Mouse (Mus musculus): ENCODE data around the gene Ypel1.

Gene Ypel1

GRCm38 (mm10) chr16:17069511-17070443 lies at the start of gene Ypel1:
Gene Ypel1, plus strand, starts transcription at chr16:17069696.
- DNase-seq (ENCODE audit: low spot score in 2 of 2): peak; percentile 86 to 87

GRCm38 (mm10) chr16:17024469-17025148 lies 44.9 kb upstream of the Ypel1 start:
- DNase-seq (ENCODE audit: low spot score in 2 of 2): no peak

DNA sequence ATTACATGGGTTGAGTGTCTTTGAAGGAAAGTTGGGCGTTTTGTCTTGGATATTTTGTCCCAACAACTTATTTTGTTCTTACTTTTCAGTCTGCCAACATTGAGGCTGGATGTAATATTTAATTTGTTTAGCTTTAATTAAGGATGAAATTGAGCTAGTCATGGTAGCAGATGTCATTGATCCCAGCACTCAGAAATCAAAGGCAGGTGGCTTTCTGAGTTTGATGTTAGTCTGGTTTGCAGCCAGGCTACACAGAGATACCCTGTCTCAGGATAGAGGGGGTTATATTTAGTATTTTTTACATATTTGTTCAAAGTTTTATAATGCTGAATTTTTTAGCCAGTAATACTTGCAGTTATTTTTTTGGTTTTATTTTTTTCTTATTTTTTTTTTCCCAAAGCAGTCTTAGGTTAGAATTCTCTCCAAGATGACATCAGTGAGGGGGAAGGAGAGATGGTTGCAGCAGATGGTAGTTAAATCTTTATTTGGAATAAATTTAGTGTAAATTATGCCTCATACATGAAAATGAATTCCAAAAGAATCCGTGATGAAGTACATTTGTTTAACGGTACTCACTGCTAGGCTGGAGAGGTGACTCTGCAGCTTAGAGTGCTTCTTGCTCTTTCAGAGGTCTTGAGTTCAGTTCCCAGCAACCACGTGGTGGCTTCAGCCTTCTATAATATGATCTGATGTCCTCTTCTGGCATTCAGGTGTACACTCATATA lies 39.4 kb upstream of the Ypel1 start:
- DNase-seq (ENCODE audit: low spot score in 2 of 2): peak in 1 of 2 experiments; percentile 36

DNA sequence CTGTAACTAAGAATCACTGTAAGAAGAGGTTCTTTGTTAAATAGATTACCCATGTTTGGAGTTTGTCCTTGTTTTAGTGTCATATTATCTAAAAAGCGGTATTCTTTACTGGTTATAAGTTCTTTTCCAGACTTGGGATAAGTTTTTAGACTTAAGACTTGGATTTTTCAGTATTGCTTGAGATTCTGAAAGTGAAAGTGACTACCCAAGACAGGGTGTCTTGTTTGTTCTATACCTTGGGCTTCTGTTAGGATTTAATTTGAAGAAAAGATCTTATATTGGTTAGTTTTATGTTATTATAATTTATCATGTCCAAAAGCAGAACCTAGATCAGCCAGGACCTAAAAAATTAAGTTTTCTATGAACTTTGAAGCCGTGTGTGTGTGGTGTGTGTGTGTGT lies 35.7 kb upstream of the Ypel1 start:
- DNase-seq (ENCODE audit: low spot score in 2 of 2): no peak

DNA sequence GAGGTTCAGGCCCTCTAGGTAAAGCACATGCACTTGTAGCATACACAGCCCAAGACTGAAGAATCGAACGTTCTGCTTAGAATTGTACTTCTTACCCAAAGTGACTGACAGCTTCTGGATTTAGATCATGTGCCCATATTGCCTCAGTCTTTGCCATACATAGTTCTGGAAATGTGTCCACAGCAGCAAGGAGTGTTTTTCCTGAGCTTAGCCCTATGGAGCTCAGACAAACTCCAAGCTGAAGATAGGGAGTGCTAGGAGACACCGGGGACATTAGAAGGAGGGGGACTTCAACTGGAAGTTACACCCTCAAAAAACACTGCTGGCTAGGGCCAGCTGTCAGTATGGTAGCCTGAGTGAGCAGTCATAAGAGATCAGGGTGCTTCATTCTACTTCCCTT lies 28.8 kb upstream of the Ypel1 start:
- no peak for DNase-seq (ENCODE audit: low spot score in 2 of 2)

DNA sequence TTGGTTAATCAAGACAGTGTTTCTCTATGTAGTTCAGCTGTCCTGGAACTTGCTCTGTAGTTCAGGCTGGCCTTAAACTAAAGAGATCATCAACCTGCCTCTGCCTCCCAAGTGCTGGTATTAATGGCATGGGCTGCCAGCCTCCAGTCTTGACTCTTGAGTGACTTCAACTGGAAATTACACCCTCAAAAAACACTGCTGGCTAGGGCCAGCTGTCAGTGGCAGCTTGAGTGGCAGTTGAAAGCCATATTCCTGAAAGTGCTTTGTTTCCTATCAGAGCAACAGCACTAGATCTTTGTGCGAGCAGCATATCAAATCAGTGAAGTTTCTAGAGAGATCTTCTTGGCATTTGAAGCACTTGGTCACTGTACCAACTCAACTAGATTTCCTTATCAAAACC lies 28.1 kb upstream of the Ypel1 start:
- no peak for DNase-seq (ENCODE audit: low spot score in 2 of 2)

DNA sequence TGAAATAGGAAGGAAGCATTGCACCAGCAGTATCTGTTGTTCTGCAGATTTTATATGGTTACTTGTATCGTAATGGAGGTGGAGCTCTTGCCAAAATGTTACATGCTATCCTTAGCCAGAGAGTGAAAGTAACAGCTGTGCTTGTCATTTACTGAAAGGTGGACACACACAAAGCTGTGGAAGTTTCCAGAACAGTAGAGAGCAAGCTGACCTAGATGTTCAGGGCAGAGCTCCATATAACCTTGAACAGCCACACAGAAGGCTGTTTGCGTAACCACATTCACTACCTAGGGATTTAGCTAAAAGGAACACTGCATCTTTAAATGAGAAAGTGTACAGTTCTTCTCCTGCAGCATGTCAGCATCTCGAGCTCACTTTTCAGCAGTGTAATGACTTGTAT lies 25.2 kb upstream of the Ypel1 start:
- DNase-seq (ENCODE audit: low spot score in 2 of 2): peak in 1 of 2 experiments; percentile 48

GRCm38 (mm10) chr16:17045287-17045686 lies 24.2 kb upstream of the Ypel1 start:
- no peak for DNase-seq (ENCODE audit: low spot score in 2 of 2)

DNA sequence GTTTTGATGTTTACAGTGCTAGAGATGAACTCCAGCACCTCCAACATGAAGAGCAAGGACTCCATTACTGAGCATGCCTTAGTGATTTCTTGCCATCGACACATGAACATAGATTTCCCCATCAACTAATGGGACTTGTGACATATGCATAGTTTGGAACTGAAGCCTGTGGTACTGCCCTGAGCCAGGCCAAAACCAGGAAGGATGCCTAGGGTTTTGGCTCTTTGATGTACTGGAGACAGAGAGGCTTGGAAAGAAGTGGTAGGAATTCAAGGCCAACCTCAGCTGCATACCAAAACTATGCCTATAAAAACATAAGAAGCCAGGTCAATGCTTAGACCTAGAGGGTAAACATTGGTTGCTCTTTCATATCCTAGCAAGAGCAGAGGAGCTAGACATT lies 19.6 kb upstream of the Ypel1 start:
- DNase-seq (ENCODE audit: low spot score in 2 of 2): no peak

GRCm38 (mm10) chr16:17052087-17052486 lies 17.4 kb upstream of the Ypel1 start:
- DNase-seq (ENCODE audit: low spot score in 2 of 2): no peak

GRCm38 (mm10) chr16:17053903-17054302 lies 15.6 kb upstream of the Ypel1 start:
- no peak for DNase-seq (ENCODE audit: low spot score in 2 of 2)

GRCm38 (mm10) chr16:17055584-17055983 lies 13.9 kb upstream of the Ypel1 start:
- DNase-seq (ENCODE audit: low spot score in 2 of 2): peak in 1 of 2 experiments; percentile 79

DNA sequence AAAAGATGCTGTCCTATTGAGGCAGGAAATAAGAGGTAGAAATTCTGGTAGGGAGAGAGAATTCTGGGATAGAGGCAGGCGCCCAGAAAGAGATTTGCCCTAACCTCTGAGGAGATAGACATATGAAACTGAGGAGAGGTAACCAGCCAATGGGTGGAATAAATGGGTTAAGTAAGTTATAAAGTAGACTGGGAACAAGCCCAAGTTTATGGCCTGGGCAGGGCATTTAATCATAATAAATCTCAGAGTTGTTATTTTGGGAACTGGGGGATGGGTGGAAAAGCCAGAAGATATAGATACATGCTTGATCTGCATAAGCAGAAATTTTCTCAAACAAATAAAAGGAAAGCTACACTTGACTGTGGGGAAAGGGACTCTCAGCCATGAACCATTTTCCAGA lies 7.2 kb upstream of the Ypel1 start:
- DNase-seq (ENCODE audit: low spot score in 2 of 2): no peak

DNA sequence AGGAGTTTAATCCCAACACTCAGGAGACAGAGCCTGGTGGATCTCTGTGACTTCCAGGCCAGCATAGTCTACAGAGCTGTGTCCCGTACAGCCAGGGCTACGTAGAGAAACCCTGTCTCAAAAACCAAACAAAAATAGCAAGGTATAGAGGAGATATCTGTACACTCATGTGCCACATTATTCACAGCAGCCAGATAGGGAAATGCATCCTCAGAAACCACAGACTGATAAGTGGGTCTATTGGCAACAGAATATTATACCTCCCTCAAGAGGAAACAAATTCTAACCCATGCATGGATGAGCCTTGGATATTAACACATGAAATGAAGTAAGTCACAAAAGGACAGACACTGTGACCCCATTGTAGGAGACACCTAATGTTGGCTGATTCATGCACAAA lies 1.9 kb upstream of the Ypel1 start:
- no peak for DNase-seq (ENCODE audit: low spot score in 2 of 2)

DNA sequence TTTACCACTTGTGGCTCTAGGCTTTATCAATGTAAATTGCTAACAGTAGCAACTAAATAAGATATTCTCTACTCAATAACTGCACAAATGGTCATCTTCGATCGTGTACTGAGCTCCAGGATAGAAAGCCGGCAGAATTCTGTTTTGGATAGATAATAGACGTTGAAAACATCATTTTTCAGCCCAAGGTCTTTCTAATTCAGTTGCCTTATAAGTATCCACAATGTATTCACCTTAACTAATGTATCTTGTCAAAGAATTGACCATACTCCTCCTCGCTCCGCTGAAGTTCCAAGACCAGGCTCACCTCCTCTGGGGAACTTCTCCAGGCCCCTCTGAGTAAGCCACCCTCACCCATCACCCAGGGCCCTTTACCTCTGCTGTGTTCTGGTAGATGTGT lies 1.2 kb downstream of the Ypel1 start:
- no peak for DNase-seq (ENCODE audit: low spot score in 2 of 2)

GRCm38 (mm10) chr16:17073000-17073399 lies 3.5 kb downstream of the Ypel1 start:
- no peak for DNase-seq (ENCODE audit: low spot score in 2 of 2)

GRCm38 (mm10) chr16:17076301-17076700 lies 6.8 kb downstream of the Ypel1 start:
- no peak for DNase-seq (ENCODE audit: low spot score in 2 of 2)

DNA sequence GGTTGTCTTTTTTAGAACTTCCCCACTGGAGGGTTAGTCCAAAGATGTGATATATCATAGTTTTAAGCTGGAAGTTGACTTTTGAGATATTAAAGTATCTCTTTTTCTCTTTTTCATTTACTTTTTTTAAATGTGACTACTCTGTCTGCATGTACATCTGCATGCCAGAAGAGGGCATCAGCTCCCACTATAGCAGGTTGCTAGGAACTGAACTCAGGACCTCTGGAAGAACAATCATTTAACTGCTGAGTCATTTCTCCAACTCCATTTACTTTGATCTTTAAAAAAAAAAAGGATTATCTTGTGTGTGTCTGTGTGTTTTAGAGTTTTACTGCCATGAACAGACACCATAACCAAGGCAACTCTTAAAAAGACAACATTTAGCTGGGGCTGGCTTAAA lies 7.4 kb downstream of the Ypel1 start:
- no peak for DNase-seq (ENCODE audit: low spot score in 2 of 2)

GRCm38 (mm10) chr16:17078101-17078500 lies 8.6 kb downstream of the Ypel1 start:
- DNase-seq (ENCODE audit: low spot score in 2 of 2): peak in 1 of 2 experiments; percentile 54

GRCm38 (mm10) chr16:17082121-17082792 lies 12.8 kb downstream of the Ypel1 start:
- no peak for DNase-seq (ENCODE audit: low spot score in 2 of 2)

- DNase-seq (ENCODE audit: low spot score in 2 of 2): no peak
Measured at GRCm38 (mm10) chr16:17085636-17086035, 16.1 kb downstream of the Ypel1 start.

DNA sequence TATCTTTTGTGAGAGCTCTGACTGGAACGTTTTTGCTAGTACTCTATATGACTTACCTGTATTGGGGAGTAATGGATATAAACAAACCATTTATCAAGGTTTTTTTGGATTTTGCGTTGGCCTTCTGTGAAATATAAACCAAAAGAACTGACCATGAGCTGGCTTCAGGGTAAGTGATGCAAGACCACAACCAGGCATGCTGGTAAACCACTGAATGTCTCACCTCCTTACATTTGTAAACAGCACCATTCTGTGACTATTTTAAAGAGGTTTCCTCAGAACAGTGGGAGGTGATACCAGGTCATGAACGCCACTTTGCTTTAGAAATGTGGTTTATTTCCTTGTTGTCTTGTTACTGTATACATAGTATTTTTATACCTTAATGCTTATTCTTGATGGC lies 16.7 kb downstream of the Ypel1 start:
- no peak for DNase-seq (ENCODE audit: low spot score in 2 of 2)

Data from frontal cortex, postnatal 36 days (tissue).